Mouse (Mus musculus): Measurements from ENCODE around the gene Gm10840.

- no peak for TF ChIP-seq EP300 (IDR thresholded peaks at IDR 0.05; ENCODE audit: low read length)
- no peak; the same call in 1 of the 2 replicates for TF ChIP-seq POLR2A (IDR thresholded peaks at IDR 0.05; ENCODE audit: low read depth, low read length)
- no peak for TF ChIP-seq CTCF (conservative IDR thresholded peaks at IDR 0.05 in 1 of 2, IDR thresholded peaks at IDR 0.05 in 1 of 2; ENCODE audit: low read depth in 2 of 2, low read length in 2 of 2)
- no peak for TF ChIP-seq ZNF384 (IDR thresholded peaks at IDR 0.05; ENCODE audit: low read depth, low read length)
- 0 out of 2 replicates have a peak, but pooled peaks have one; percentile 38 for TF ChIP-seq CHD2 (IDR thresholded peaks at IDR 0.05; ENCODE audit: low read length)
- no peak for TF ChIP-seq SIN3A (IDR thresholded peaks at IDR 0.05; ENCODE audit: low read length)
- no peak; the same call in 1 of the 2 replicates for TF ChIP-seq ZMIZ1 (IDR thresholded peaks at IDR 0.05; ENCODE audit: low read depth, low read length)
- no peak for TF ChIP-seq E2F4 (IDR thresholded peaks at IDR 0.05; ENCODE audit: insufficient replicate concordance, low read depth, low read length)
- TF ChIP-seq BHLHE40 (IDR thresholded peaks at IDR 0.05; ENCODE audit: low read depth, low read length): no peak
- no peak for TF ChIP-seq MAX (IDR thresholded peaks at IDR 0.05; ENCODE audit: low read length)
These were observed 5.9 kb upstream of the Gm10840 start for GRCm38 (mm10) chr11:106154770-106155169.
